Mouse (Mus musculus): ENCODE data around the gene Zcchc13. TPM values are rescaled to one million over a fixed set of nuclear protein-coding genes. Genes with fewer than 3 reads are reported as not detected.
"Not testable (repeated sequence)": the region's sequence is repeated elsewhere in the genome, so short reads cannot be mapped to it uniquely, and the experiment has no call there.

The Zcchc13 gene
- polyA plus RNA-seq, 1 experiment from 2014 or later = not detected

DNA sequence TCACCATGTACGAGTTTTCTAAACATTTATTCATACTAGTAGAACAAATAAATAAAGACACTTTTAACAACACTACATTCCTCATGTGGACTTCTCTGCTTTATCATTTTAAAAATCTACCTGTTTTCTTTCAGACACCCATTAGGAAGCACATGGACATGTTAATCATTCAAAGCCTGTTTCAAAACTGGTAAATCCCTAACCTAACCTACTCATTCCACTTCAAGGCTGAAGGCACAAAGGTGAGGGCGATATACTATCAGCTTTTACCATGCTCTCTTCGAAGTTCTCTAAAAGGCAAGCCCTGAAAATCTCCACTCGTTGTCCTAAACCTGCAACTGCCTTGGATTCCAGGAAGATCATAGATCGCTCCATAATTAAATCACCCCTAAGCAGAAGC is 8.2 kb downstream of the Zcchc13 start:
- DNase-seq (ENCODE audit: low spot score) = no peak

DNA sequence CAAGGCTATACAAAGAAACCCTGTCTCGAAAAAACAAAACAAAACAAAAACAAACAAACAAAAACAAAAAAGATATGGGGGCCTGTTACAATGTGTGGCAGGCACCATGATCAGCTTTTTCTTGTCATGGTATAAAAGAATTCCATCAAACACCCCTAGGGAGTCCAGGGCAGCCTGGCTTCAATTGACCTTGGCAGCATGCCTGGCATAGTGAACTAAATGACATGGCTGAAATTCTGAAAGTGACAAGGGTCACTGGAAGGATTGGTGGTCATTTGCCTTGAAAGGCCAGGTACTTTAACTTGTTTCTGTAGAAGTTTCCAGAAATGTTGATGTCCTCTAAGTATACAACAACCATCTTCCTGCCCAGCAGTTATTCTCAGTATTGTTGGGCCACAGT is 13.9 kb downstream of the Zcchc13 start:
- no peak for DNase-seq (ENCODE audit: low spot score)

DNA sequence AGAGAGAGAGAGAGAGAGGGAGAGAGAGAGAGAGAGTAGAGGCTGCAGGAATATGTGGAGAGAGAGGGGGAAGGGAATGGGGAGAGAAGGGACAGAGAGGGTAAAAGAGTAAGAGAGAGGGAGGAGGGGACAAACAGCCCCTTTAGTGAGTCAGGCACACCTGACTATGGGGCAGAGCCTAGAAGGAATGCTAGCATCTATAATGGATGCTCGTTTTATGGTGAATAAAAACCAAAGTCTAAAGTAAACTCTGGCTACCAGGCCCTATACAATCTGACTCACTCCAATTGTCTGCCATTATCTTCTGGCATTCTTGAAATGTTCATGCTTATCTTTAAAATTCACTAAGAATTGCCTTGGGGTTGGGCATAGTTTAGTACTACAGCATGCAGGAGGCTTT is 21.7 kb downstream of the Zcchc13 start:
- DNase-seq (ENCODE audit: low spot score) = no peak

DNA sequence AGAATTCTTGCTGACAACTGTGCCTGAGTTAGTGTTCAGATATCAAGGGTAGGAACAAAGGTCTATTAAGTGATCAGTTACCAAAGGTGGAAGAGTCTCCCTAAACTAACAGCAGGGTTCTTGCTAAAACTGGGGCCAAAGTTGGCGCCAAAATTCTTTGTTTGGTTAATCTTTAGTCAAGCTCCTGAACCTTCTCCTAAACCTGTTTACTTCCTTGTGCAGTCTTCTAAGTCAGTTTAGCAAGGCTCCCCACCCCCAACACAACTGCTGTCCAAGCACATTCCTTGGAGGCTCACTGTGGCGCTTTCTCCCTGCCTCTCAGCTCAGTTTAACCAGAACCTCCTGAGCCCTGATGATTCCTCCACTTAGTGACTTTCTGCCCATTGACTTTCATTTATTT is 22.6 kb downstream of the Zcchc13 start:
- no peak for DNase-seq (ENCODE audit: low spot score)

DNA sequence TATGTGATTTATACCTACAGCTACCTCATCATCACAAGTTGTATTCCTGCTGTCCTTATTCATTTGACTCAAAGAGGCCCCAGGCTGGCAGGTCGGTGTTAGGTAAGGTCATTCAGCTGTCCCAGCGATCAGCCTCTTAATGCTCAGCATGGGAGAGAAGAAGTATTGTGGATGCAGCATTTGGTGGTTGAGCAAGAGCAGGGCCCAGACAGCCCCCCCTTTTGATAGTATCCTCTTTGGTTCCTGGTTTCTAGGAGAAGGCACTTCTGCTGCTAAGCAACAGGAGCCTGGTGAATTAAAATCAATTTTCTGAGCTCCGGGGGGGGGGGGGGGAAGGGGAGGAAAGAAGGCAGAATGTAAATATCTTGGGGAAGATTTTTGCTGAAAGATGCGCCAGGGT is 28.6 kb downstream of the Zcchc13 start:
- DNase-seq (ENCODE audit: low spot score) = no peak

DNA sequence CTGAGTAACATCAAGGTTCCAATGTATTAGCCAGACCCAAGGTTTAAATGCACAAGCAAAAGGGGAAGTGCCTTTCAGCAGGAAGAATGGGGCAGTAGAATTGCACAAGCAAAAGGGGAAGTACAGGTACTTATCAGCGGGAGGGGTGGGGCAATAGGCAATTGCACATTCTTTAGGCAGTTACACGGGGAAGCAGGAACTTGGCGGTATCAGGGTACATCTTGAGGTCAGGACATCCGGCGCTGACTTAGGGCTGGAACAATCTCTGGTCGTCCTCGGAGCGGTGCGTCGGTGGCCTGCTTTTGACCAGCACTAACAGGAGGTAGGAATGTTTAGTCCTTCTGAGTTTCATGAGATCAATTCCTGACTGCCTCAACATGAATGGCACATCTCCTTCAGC is 34.1 kb downstream of the Zcchc13 start:
- not testable (repeated sequence) for DNase-seq (ENCODE audit: low spot score)

DNA sequence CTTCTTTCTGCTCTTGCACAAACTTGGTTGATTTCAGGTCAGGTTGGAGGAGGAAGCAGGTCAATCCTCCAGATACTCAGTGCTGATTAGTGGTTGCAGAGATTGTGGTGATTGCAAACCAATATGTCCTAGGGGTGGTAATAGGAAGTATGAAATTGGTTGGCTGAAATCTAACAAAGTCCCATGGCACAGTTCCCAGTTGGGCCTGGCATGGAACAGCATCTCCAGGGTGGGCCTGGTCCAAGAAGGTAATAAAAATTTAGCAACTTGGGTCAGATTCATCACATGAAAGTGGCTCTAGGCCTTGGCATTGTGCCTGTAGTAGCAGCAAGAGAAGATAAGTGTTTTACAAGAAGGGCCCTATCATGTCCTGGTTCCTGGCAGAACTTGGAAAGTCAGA is 39.9 kb downstream of the Zcchc13 start:
- DNase-seq (ENCODE audit: low spot score) = no peak

DNA sequence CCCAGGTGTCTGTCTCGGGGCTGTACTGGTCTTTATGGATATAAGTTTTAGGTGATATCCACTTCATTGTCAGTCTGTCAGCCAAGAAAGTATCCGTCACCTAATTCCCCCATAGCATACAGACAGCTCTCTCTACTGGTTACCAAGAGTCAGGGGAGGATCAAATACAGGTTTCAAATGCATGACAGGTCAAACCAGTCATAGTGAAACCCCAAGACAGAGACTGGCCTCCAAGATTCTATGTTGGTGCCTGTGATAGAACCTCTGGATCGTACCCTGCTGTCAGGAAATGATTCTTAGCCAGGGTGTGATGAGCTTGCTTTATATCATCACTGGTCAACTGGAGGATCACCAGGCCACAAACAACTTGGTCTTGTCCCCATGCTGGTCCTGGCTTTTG is 43.4 kb downstream of the Zcchc13 start:
- DNase-seq (ENCODE audit: low spot score) = no peak

DNA sequence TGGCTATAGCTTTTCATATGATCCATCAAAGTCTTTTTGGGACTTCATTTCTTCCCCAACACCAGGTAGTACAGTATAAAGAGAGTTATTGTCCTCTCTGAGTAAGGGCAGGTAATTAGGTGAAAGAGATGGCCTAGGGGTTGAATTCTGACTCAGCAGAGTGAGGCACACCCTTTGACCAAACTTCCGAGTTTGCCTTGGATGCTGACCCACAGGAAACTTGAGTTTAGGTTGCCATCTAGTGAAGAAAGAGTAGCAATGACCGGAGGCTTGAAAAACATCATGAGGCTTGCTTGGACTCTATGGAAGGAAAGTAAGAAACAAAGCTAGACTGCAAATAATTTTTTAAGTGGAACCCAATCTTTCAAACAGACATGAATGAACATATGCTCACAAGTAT is 44.3 kb downstream of the Zcchc13 start:
- no peak for DNase-seq (ENCODE audit: low spot score)

Other genes with a start within 250 kb of the Zcchc13 start
- gene Tsx, start 216.1 kb upstream of the Zcchc13 start, polyA plus RNA-seq (2015; fragmentation: Nextera tagmentation; extraction: Ambion mirVana) = 0.23 and 0.42 TPM in 2 replicates
- not detected in 2 replicates for gene Gm26992, start 208.6 kb upstream of the Zcchc13 start, polyA plus RNA-seq (2015; fragmentation: Nextera tagmentation; extraction: Ambion mirVana)
- 1.1 and 1.5 TPM in 2 replicates for gene Slc16a2, start 191.4 kb downstream of the Zcchc13 start, polyA plus RNA-seq (2015; fragmentation: Nextera tagmentation; extraction: Ambion mirVana)